Mouse (Mus musculus) layer of hippocampus, postnatal 14 days (tissue): ENCODE measurements around the gene Rap2c. TPM values are rescaled to one million over a fixed set of nuclear protein-coding genes. Genes with fewer than 3 reads are reported as not detected.

Source experiments
- DNase-seq, 2 experiments: peaks; one replicate each; pipeline ENCODE4 v3.0.0; 2021 to 2022; ENCODE audit warnings: low spot score in 2 of 2, mixed read lengths in 1 of 2
- total RNA-seq, 2 experiments: library from RNA; stranded (reverse); gene quantifications; 2 replicates each; pipeline ENCODE4 v1.2.3; 2021

Rap2c gene
- total RNA-seq, 2 experiments from 2014 or later, result 27.7 to 32.2 TPM

DNA sequence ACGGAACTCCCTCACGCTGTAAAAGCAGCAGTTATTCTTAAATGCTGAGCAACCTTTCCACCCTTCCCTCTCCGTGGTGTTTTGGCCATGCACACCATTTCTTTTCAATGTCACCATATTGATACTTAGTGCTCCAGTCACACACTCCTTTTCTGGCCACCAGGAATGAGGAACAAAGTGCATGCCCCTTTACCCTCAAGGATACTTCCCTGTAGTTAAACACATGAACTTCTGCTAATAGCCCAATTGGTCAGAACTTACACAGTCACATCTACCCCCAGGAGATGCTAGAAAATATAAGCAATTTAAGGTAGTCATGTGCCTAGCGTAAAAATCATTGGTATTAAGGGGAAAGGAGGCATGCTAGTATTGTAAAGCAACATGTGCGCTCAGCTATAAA lies 47.9 kb downstream of the Rap2c start:
- no peak for DNase-seq

DNA sequence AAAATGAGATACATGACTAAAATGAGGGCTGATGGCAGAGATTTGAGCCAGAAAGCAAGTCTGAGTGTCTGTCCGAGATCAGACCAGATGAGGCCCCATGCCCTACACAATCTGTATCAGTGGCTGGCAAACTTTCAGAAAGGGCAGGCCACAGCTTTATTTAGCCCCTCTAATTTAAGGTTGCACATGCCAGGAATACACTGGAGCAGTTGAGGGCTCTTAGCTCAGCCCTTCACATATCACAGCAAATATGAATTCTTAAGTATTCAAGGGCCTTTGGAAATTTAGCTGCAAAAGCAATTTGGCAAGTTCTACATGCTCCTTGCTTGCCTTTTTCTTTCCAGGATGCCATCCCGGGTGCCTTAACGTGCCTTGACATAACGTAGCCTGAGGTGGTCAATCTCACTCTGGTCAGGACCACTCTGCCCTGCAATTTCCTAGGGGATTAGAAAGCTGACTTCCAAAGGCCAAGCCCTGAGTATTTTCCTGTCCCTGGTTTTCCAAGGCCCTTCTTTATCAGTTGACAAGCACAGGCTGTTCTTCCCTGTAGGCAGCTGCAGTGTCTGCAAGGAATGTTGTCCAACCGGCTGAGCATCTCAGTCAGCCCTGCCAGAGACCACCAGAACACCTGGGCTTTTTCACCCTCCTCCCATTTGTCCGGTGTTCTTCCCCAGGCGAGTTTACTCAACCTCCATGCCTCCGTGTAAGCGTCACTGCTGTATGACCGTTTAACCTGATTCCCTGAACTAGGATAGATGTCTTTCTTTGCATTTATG lies 49.5 kb downstream of the Rap2c start:
- no peak for DNase-seq

DNA sequence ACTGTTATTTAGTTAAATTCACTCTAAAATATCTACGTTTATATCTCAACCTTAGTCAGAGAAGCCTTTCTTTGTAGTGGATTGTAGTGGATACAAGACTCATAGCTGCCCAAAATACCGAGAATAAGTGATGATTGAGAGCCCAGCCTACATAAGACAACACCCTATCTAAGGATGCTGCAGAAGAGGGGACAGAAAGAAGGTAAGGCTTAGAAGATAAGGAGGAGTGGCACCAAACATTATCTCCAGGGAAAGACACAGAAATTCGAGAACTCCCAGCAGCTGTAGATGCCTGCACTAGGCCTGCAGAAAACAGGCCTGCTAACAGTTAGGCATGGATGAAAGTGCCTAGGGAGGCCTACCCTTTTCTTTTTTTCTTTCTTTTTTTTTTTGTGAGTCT lies 52.7 kb downstream of the Rap2c start:
- DNase-seq, result no peak

- DNase-seq, result no peak
These were observed 54.9 kb downstream of the Rap2c start for GRCm38 (mm10) chrX:50962955-50963354.

Other genes with a start within 250 kb of the Rap2c start
- gene Stk26, start 177.0 kb downstream of the Rap2c start, total RNA-seq, result 1 to 10 TPM; 3.6 to 4.2 TPM
- gene Frmd7, start 75.3 kb downstream of the Rap2c start, total RNA-seq, result 1 to 10 TPM; 3.5 to 5.5 TPM
- under 1 TPM; 0.26 to 0.55 TPM for gene Mbnl3, start 188.5 kb upstream of the Rap2c start, total RNA-seq